ENCODE assay signal across 9 mouse cellular contexts in the genomic region with DNA sequence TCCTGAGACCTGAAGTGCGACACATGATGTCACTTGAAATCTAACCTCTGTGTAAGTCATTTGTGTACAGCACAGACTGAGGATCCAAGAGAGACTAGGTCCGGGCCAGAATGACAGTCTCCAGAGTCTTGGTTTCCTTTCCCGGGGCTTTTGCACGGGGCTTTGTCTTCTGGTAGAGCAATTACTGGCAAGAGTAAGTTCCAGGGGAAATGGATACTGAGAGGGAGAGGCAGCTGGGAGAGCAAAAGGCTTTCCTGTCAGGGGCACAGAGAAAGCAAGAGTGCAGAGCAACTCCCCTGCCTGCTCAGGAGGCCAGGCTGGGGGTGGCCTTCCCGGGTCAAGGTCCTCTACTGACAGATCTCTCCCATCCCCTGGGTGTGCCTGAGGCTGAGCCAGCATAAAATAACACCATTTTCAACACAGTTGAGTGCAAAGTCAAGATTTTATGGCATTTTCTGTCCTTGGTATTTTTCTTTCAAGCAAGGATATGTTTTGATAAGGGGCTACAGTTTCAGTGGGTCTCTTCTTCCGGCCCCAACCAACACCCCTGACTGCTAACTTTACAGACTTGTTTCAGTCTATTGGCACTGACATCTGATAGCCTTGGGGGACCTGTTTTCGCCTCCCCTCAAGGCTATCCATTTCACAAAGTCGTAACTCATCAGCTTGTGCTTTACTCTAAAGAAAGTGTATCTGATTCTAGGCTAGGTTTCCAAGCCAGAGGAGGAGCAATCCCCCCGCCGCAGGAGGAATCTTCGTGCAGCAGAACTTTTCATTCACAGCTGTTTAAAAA. TPM values are rescaled to one million over a fixed set of nuclear protein-coding genes. Genes with fewer than 3 reads are reported as not detected.
A peak's percentile ranks its signal among the peaks of the same experiment; 100 is the strongest.
DNase-seq lines count a peak whose midpoint lies in the region; ATAC-seq and TF ChIP-seq lines count a peak whose summit lies in the region.
"Had no signal": no experiment of that assay in that cellular context is flagged by ENCODE, and none has a peak within 500 bp of the region (broad histone marks: within the 10 kb centered on the region; RNA-seq: fewer than 3 reads in every experiment).

No protein-coding gene starts in this region.

- no peaks in the 10 kb centered on the region for H3K27me3 ChIP-seq in liver, embryonic 11.5 days (replicated peaks; ENCODE audit: control insufficient read depth, insufficient read depth, low read length)
- no peaks in the 10 kb centered on the region for H3K27me3 ChIP-seq in embryonic facial prominence, embryonic 11.5 days (ENCODE audit: control insufficient read depth, insufficient read depth, low read length)
- no peaks in the 10 kb centered on the region for H3K27me3 ChIP-seq in hindbrain, postnatal 0 days (ENCODE audit: insufficient read depth, low read length)

- H3K27ac ChIP-seq in liver, embryonic 11.5 days (ENCODE audit: low read depth, low read length) = no peak overlapping the region
- no peak overlapping the region for H3K27ac ChIP-seq in embryonic facial prominence, embryonic 11.5 days (replicated peaks; ENCODE audit: low read depth, low read length)
- peak overlapping the region; percentile 51 for H3K27ac ChIP-seq in hindbrain, postnatal 0 days
- H3K27ac ChIP-seq: macrophage had no signal

- ATAC-seq in liver, embryonic 11.5 days (replicated peaks; ENCODE audit: low FRiP score) = no peak
- ATAC-seq in embryonic facial prominence, embryonic 11.5 days (replicated peaks; ENCODE audit: insufficient number of reproducible peaks, low FRiP score, low TSS enrichment, low read depth) = no peak
- no peak for ATAC-seq in hindbrain, postnatal 0 days
- no peak for ATAC-seq in frontal cortex, adult (ENCODE audit: low TSS enrichment)

- H3K36me3 ChIP-seq in liver, embryonic 11.5 days (ENCODE audit: control insufficient read depth, insufficient read depth, low read length) = no peaks in the 10 kb centered on the region
- H3K36me3 ChIP-seq in embryonic facial prominence, embryonic 11.5 days (replicated peaks; ENCODE audit: control insufficient read depth, insufficient read depth, low read depth, low read length) = no peaks in the 10 kb centered on the region
- H3K36me3 ChIP-seq in hindbrain, postnatal 0 days (ENCODE audit: insufficient read depth, low read length) = no peaks in the 10 kb centered on the region

- TF ChIP-seq CTCF in hindbrain, postnatal 0 days (IDR thresholded peaks at IDR 0.05; ENCODE audit: low read depth) = no peak

- H3K9ac ChIP-seq in liver, embryonic 11.5 days (ENCODE audit: low read depth, low read length) = no peak overlapping the region
- 0 out of 2 replicates have a peak overlapping the region, but pooled peaks have one; percentile 39 for H3K9ac ChIP-seq in embryonic facial prominence, embryonic 11.5 days (replicated peaks; ENCODE audit: low read length)
- H3K9ac ChIP-seq in hindbrain, postnatal 0 days (replicated peaks; ENCODE audit: low read length) = no peak overlapping the region

- H3K4me3 ChIP-seq in liver, embryonic 11.5 days (ENCODE audit: low read depth, low read length) = no peak overlapping the region
- H3K4me3 ChIP-seq in embryonic facial prominence, embryonic 11.5 days (ENCODE audit: low read depth, low read length) = no peak overlapping the region
- H3K4me3 ChIP-seq in hindbrain, postnatal 0 days (ENCODE audit: low read length) = no peak overlapping the region

- peaks cover 6% of the 10 kb centered on the region for H3K4me1 ChIP-seq in liver, embryonic 11.5 days (replicated peaks; ENCODE audit: control insufficient read depth, insufficient read depth, low read length)
- H3K4me1 ChIP-seq in embryonic facial prominence, embryonic 11.5 days (ENCODE audit: control insufficient read depth, insufficient read depth, low read length) = no peaks in the 10 kb centered on the region
- H3K4me1 ChIP-seq in hindbrain, postnatal 0 days (ENCODE audit: insufficient read depth, low read length) = peaks cover 11% of the 10 kb centered on the region; the same call in 1 of the 2 replicates

- H3K4me2 ChIP-seq in liver, embryonic 11.5 days = no peak overlapping the region
- H3K4me2 ChIP-seq in embryonic facial prominence, embryonic 11.5 days (ENCODE audit: low read depth, low read length) = no peak overlapping the region
- no peak overlapping the region for H3K4me2 ChIP-seq in hindbrain, postnatal 0 days (ENCODE audit: low read depth, low read length)

- 56% methylated on average over 11 of the region's 11 CpGs for WGBS in liver, embryonic 11.5 days
- 29% methylated on average over 11 of the region's 11 CpGs for WGBS in embryonic facial prominence, embryonic 11.5 days
- 63% methylated on average over 11 of the region's 11 CpGs for WGBS in hindbrain, postnatal 0 days

- peak; percentile 34 for DNase-seq in liver
- DNase-seq in liver, embryonic 11.5 days (ENCODE audit: low spot score) = no peak
- DNase-seq in embryonic facial prominence, embryonic 11.5 days (ENCODE audit: low spot score) = peak; percentile 50
- no peak for DNase-seq in hindbrain, postnatal 0 days (ENCODE audit: low spot score)
- peak; percentile 45 for DNase-seq in neural tube, embryonic 10.5 days (ENCODE audit: extremely low spot score, low spot score)
- no peak for DNase-seq in layer of hippocampus, adult 9-11 months
- DNase-seq in layer of hippocampus, adult 18-20 months (ENCODE audit: low spot score in 2 of 2) = no peak

- H3K9me3 ChIP-seq in liver, embryonic 11.5 days (ENCODE audit: control insufficient read depth, low read length) = no peaks in the 10 kb centered on the region
- no peaks in the 10 kb centered on the region for H3K9me3 ChIP-seq in embryonic facial prominence, embryonic 11.5 days (replicated peaks; ENCODE audit: control insufficient read depth, low read length)
- no peaks in the 10 kb centered on the region for H3K9me3 ChIP-seq in hindbrain, postnatal 0 days (ENCODE audit: low read length)

RNA-seq across cellular contexts. Expression of a gene that starts 21.5 kb away (rescaled TPM):
- polyA plus RNA-seq in liver, embryonic 11.5 days (2014; fragmentation: Nextera tagmentation; extraction: Ambion mirVana) = 0.38 TPM in 2 replicates
- 0.35 and 1.1 TPM in 2 replicates for polyA plus RNA-seq in embryonic facial prominence, embryonic 11.5 days (2014; fragmentation: Nextera tagmentation; extraction: Ambion mirVana)
- 1.0 and 2.6 TPM in 2 replicates for total RNA-seq in hindbrain, postnatal 0 days (2014; rRNA removed)
- 3.4 and 3.9 TPM in 2 replicates for polyA plus RNA-seq in hindbrain, postnatal 0 days (2015; fragmentation: Nextera tagmentation; extraction: Ambion mirVana)
- total RNA-seq in layer of hippocampus, adult 18-20 months (2021) = 1 to 10 TPM; 4.5 to 6.2 TPM

Comparison
In these comparisons a context has a peak if more than half of its experiments do, and no peak if none do; other contexts are left out.
1. DNase-seq: peak in liver (single experiment), embryonic facial prominence, embryonic 11.5 days (single experiment) and neural tube, embryonic 10.5 days (single experiment); none in liver, embryonic 11.5 days (single experiment), hindbrain, postnatal 0 days (single experiment), layer of hippocampus, adult 9-11 months (single experiment) and layer of hippocampus, adult 18-20 months (0 of 2).